Mouse (Mus musculus) heart, adult 9 months (tissue): ENCODE measurements around the gene Amdhd1.

Source experiments
- DNase-seq, 2 experiments: peaks; one replicate each; pipeline ENCODE4 v3.0.0; 2022; ENCODE audit warnings: low spot score in 2 of 2

Gene Amdhd1

DNA sequence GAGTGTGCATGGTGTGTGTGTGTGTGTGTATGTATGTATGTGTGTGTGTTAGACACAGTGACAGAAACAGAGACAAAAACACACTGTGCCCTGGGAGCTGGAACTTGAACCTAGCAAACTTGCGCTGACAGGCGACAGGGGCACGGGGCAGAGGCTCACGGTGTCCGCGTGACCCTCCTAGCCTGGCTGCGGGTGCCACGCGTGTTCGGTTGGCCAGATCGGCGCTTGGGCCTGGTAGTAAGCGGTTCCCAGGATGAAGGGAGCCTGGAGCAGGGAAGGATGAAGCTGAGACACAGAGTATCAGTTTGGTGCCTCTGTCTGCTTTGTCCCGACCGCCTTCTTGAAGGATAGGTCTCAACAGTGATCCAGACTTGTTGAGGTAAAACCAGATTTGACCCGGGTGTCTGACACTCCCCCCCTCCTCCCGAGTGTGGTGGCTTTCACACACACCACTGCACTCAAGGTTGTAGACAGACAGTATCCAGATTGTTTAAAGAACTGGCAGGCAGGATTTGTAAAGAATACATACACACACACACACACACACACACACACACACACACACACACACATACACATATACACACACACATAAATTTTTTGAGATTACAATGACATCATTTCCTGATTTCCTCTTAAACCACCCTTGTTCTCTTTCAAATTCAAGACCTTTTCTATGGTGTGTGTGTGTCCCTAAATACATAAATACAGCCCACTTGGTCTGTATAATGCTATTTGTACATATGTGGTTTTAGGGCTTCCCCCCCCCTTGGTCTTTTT is 788 bp upstream of the Amdhd1 start, which contains the start of gene Ccdc38:
Ccdc38 (plus strand) TSS at position 202 of the 780 bp plus-strand sequence.
- DNase-seq: no peak

DNA sequence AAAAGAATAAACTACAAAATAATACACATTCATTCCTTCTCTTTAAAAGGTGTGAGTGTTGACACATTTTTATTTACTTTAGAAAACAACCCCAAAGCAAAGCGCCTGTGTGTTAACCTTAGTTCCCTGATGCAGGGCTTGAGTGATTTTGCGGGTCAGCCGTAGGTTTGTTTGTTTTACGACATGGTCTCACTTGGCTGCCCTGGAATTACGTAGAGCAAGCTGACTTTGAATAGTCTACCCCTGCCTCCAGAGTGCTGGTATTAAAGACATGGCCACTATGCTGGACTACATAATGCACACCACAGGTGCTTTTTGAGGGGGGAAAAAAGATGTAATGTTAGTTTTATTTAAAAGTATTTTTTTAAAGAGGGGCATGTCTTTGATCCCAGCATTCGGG is 1.0 kb downstream of the Amdhd1 start:
- no peak for DNase-seq

DNA sequence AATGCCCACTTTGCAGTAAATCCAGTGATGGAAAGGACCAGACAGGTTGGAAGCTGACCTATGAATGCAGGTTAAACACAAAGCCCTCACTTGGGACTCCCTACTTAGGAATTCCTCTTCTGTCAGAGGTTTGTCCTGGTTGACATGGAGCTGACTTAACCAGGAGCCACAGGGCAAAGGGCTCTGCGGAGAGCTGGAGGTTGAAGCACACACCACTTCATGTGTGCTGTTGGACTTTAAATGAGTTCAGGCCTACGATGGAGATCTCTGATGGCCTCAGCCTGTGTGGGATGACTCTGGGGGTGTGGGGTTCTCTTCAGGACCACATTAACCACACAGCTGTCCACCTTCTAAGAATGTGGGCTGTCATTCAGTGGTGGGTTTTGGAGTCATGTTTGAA is 1.5 kb downstream of the Amdhd1 start:
- DNase-seq: no peak

DNA sequence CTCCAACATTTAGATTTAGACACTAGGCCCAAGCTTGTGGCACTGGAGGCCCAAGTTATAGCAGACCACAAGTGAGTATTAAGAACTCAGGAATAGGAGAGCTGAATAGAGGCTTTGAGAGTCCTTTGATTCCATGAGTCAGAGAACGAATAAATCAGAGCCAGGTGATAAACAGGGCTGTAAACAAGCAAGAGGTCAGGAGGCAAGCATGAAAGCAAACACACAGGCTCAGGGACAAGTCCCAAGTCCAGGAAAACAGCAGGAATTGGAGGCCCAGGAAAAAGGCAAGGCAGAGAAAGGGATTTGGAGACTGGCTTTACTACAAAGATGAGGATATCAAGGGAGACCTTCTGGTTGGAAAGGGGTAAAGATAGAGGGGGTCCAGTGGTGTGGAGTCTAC is 14.5 kb downstream of the Amdhd1 start:
- DNase-seq: no peak

- no peak for DNase-seq
These were observed 18.8 kb downstream of the Amdhd1 start for GRCm38 (mm10) chr10:93520994-93521393.

DNA sequence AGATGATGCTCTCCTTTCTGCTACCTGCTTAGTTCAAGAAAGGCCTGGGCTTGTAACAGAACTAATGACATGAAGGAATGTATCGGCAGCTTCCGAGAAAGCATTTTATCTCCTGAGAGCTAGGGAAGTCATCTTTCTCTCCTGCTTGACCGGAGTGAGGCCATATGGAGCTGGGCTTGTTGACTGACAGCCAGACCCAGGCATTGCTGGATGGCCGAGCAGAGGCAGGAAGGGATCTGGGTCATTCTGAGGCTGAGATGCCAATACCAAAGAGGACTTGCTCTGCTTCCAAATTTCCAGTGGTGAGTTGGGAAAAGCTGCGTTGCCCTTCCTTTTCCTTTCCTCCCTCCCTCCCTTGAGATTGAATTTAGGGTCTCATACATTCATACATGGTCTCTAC is 20.1 kb downstream of the Amdhd1 start:
- DNase-seq: no peak

DNA sequence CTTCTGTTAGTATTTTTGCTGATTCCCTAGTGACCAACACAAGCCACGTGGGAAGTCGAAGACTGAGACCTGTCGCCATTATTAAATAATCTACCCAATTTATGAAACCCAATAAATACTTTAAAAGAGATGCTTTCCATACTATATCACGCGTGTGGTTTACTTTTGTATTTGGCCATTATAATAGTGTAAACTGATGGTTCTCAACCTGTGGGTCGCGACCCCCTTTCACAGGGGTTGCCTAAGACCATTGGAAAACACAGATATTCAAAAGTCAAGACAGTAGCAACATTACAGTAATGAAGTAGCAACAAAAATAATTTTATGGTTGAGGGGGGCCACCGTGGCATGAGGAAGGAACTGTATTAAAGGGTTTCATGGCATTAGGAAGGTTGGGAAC is 20.7 kb downstream of the Amdhd1 start:
- no peak for DNase-seq

DNA sequence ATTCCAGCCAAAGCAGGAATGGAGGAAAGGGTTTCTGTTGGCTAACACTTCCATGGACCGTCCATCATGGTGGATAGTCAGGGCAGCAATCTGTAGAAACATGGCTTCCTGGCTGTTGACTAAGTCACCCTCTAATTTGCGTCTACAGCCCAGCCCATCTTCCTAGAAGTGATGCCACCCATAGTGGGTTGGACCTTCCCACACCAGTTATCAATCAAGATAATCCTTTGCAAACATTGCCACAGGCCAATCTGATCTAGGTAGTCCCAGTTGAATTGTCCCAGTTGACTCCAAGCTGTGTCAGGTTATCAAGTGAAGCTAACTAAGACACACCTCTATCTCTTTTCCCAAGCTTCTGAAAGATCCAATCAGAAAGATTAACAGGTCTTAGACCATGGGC is 21.2 kb downstream of the Amdhd1 start:
- DNase-seq: no peak

DNA sequence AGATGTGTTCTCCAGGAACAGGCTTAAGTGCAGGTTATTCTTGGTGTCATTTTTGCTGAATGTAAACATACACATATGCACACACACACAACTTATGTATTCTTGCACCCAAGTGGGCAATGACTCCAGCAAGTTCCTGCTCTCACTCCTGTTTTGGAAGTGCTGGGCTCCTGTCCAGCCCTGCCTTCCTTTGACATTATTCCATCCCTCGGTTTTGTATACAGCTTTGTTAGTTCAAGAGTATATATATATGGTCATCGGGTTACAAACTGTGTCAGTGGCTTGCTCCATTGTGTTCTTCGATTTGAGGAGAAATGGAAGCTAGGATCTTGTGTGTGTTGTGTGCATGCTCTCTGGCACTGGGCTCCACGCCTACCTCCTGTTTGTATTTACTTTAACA is 21.6 kb downstream of the Amdhd1 start:
- no peak for DNase-seq

- DNase-seq: no peak
These were observed 22.1 kb downstream of the Amdhd1 start for GRCm38 (mm10) chr10:93517754-93518153.

GRCm38 (mm10) chr10:93515927-93516326 is 23.9 kb downstream of the Amdhd1 start:
- DNase-seq: no peak

DNA sequence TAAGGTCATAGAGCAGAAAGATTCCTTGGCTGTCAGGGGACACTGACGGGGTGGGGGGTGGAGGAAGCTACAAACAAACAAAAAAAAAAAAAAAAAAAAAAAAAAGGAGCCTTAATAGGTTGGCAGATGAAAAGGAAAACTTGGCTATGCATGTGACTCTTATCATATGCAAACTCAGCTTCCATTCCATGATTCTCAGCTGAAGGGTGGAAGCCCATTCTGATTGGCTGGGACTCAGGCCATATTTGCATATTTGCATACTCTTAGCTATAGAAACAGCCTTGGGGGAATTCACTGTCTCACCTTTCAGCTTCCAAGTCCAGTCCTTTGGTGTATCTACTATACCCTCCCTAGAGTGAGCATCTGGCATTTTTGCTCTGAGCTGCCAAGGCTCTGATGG is 24.4 kb downstream of the Amdhd1 start:
- no peak for DNase-seq

DNA sequence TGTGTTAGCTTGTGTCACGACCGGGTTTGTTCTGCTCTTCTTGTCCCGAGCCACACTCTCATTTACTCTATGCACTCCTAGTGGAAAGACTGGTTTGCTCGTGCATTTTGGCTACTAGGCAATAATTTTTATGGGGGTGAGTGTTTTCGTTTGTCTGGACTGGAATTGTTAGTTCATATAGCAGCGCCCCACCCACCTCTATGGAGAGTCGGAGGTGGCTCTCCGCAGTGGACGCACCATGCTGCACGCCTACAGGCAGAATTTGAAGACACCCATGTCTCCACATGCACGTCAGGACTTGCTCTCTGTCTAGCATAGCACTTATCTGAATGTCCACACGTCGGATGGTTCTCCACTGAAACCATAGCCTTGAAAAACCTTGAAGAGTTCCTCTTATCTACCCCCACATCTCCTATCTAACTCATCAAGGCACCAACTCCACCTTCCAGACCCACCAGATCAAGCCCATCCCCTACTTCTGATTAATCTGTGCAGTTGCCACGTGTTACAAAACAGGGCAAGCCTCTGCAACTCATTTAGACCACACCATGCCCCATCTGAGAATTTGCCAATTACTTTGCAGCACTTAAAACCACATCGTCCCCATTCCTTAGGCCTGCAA is 30.2 kb downstream of the Amdhd1 start:
- no peak for DNase-seq

- DNase-seq: no peak
These were observed 31.4 kb downstream of the Amdhd1 start for GRCm38 (mm10) chr10:93508383-93508970.

GRCm38 (mm10) chr10:93501346-93501745 is 38.5 kb downstream of the Amdhd1 start:
- no peak for DNase-seq

DNA sequence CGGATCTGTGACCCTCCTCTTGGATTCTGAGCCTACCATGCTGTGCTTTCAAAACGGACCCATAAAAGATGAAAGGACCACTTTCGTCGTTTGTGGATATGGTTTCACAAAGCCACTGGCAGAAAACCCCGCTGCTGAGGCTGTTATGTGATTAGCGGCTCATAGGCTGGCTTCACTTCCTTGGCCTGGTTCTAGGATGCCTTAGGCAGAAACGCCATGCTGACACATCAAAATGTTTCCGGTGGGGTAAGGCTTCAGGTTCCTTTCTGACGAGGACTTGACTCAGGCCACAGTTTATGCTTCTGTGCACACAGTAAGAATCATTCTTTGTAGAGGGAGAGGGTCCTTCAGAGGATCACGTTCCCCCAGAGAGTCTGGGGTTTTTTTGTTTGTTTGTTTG is 39.0 kb downstream of the Amdhd1 start:
- no peak for DNase-seq

DNA sequence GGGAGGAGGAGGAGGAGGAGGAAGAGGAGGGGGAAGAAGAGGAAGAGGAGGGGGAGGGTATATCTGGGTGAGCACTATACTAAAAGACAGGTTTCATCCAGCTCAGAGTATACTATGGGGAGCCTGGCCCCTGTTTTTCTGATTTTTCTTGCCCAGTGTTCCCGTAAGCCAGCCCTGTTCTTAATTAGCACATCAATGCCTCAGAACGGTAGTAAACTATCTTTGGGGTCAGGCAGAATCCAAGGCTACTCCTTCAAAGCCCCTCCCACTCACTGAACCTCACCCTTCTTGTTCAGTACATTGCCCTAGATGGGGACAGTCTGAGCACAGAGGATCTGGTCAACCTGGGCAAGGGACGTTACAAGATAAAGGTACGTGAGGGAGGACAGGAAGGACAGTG is 49.4 kb downstream of the Amdhd1 start:
- no peak for DNase-seq

- no peak for DNase-seq
These were observed 51.0 kb downstream of the Amdhd1 start for GRCm38 (mm10) chr10:93488828-93489226.

- no peak for DNase-seq
These were observed 51.6 kb downstream of the Amdhd1 start, which contains the start of gene Hal for GRCm38 (mm10) chr10:93488066-93488827. TSS of gene Hal (plus strand) at chr10:93488768.

- peak in 1 of 2 experiments; percentile 11 for DNase-seq
These were observed 53.2 kb downstream of the Amdhd1 start for GRCm38 (mm10) chr10:93486622-93487021.

- no peak for DNase-seq
These were observed 54.7 kb downstream of the Amdhd1 start for GRCm38 (mm10) chr10:93485055-93485691.

DNA sequence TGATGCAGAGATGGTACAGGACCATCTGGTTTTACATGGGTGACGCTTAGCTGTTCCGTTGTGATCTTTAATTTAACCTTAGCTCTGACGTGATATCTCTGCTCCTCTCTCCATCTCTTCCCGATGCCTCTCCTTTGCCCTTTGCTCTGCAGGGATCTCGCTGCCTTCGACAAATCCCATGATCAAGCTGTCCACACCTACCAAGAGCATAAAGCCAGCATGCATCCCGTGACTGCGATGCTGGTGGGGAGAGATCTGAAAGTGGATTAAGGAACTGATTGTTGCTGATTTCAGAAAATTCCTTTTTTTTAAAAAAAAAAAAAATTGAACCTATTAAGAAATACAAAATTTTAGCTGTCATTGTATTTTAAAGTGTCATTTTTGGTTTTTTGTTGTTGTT is 55.3 kb downstream of the Amdhd1 start:
- no peak for DNase-seq
